Mouse (Mus musculus): ENCODE results near the gene Emid1. TPM values are rescaled to one million over a fixed set of nuclear protein-coding genes. Genes with fewer than 3 reads are reported as not detected.

The Emid1 gene
- polyA plus RNA-seq, 1 experiment from 2014 or later, result 48.7 TPM

- Histone ChIP-seq H3K27ac (replicated peaks) (no peak overlapping the region), H3K4me3 (ENCODE audit: low read depth, low read length) (no peak overlapping the region), H3K9ac (ENCODE audit: low read length) (no peak overlapping the region), H3K4me1 (replicated peaks; ENCODE audit: control insufficient read depth, insufficient read depth) (no peaks in the 10 kb centered on the region), H3K9me3 (ENCODE audit: control insufficient read depth, low read length) (no peaks in the 10 kb centered on the region), H3K36me3 (ENCODE audit: control insufficient read depth, insufficient read depth, low read length) (peaks cover 8% of the 10 kb centered on the region), H3K4me2 (replicated peaks; ENCODE audit: low read depth) (no peak overlapping the region), H3K27me3 (ENCODE audit: control insufficient read depth, insufficient read depth, low read length) (no peaks in the 10 kb centered on the region)
- ATAC-seq (ENCODE audit: low FRiP score, low TSS enrichment), result peak; percentile 30; the same call in 1 of the 2 replicates
- WGBS, result 45% methylated on average over 9 of the region's 9 CpGs
- no peak for TF ChIP-seq CTCF (IDR thresholded peaks at IDR 0.05; ENCODE audit: low read depth)
- no peak for TF ChIP-seq EP300 (optimal IDR thresholded peaks at IDR 0.05)
- DNase-seq (ENCODE audit: low spot score), result no peak
Observed at GRCm38 (mm10) chr11:5192084-5192516, 40.0 kb upstream of the Emid1 start.

- no peak overlapping the region for H3K27ac ChIP-seq (replicated peaks)
- TF ChIP-seq CTCF (IDR thresholded peaks at IDR 0.05; ENCODE audit: low read depth), result no peak
- no peak for TF ChIP-seq EP300 (optimal IDR thresholded peaks at IDR 0.05)
- WGBS, result 71% methylated on average over 9 of the region's 9 CpGs
- H3K36me3 ChIP-seq (ENCODE audit: control insufficient read depth, insufficient read depth, low read length), result peaks cover 4% of the 10 kb centered on the region
- ATAC-seq (ENCODE audit: low FRiP score, low TSS enrichment), result no peak
- H3K27me3 ChIP-seq (ENCODE audit: control insufficient read depth, insufficient read depth, low read length), result no peaks in the 10 kb centered on the region
- H3K4me3 ChIP-seq (ENCODE audit: low read depth, low read length), result no peak overlapping the region
- H3K4me1 ChIP-seq (replicated peaks; ENCODE audit: control insufficient read depth, insufficient read depth), result no peaks in the 10 kb centered on the region
- H3K4me2 ChIP-seq (replicated peaks; ENCODE audit: low read depth), result no peak overlapping the region
- H3K9ac ChIP-seq (ENCODE audit: low read length), result no peak overlapping the region
- no peaks in the 10 kb centered on the region for H3K9me3 ChIP-seq (ENCODE audit: control insufficient read depth, low read length)
- no peak for DNase-seq (ENCODE audit: low spot score)
Observed at GRCm38 (mm10) chr11:5189239-5189933, 37.3 kb upstream of the Emid1 start.

GRCm38 (mm10) chr11:5188170-5188569, 36.1 kb upstream of the Emid1 start:
- no peak overlapping the region for H3K9ac ChIP-seq (ENCODE audit: low read length)
- H3K9me3 ChIP-seq (ENCODE audit: control insufficient read depth, low read length), result no peaks in the 10 kb centered on the region
- no peaks in the 10 kb centered on the region for H3K4me1 ChIP-seq (replicated peaks; ENCODE audit: control insufficient read depth, insufficient read depth)
- no peak overlapping the region for H3K4me2 ChIP-seq (replicated peaks; ENCODE audit: low read depth)
- H3K27ac ChIP-seq (replicated peaks), result no peak overlapping the region
- no peaks in the 10 kb centered on the region for H3K27me3 ChIP-seq (ENCODE audit: control insufficient read depth, insufficient read depth, low read length)
- DNase-seq (ENCODE audit: low spot score), result no peak
- no peak overlapping the region for H3K4me3 ChIP-seq (ENCODE audit: low read depth, low read length)
- WGBS, result 83% methylated on average over 4 of the region's 4 CpGs
- no peak for ATAC-seq (ENCODE audit: low FRiP score, low TSS enrichment)
- TF ChIP-seq CTCF (IDR thresholded peaks at IDR 0.05; ENCODE audit: low read depth), result no peak
- no peak for TF ChIP-seq EP300 (optimal IDR thresholded peaks at IDR 0.05)
- peaks cover 2% of the 10 kb centered on the region; the same call in 1 of the 2 replicates for H3K36me3 ChIP-seq (ENCODE audit: control insufficient read depth, insufficient read depth, low read length)

- no peak overlapping the region for H3K4me2 ChIP-seq (replicated peaks; ENCODE audit: low read depth)
- TF ChIP-seq CTCF (IDR thresholded peaks at IDR 0.05; ENCODE audit: low read depth), result no peak
- no peak for TF ChIP-seq EP300 (optimal IDR thresholded peaks at IDR 0.05)
- H3K27ac ChIP-seq (replicated peaks), result no peak overlapping the region
- WGBS, result 77% methylated on average over 9 of the region's 9 CpGs
- H3K9me3 ChIP-seq (ENCODE audit: control insufficient read depth, low read length), result no peaks in the 10 kb centered on the region
- H3K4me3 ChIP-seq (ENCODE audit: low read depth, low read length), result no peak overlapping the region
- no peaks in the 10 kb centered on the region for H3K27me3 ChIP-seq (ENCODE audit: control insufficient read depth, insufficient read depth, low read length)
- no peak for DNase-seq (ENCODE audit: low spot score)
- H3K36me3 ChIP-seq (ENCODE audit: control insufficient read depth, insufficient read depth, low read length), result no peaks in the 10 kb centered on the region
- H3K4me1 ChIP-seq (replicated peaks; ENCODE audit: control insufficient read depth, insufficient read depth), result no peaks in the 10 kb centered on the region
- no peak for ATAC-seq (ENCODE audit: low FRiP score, low TSS enrichment)
- no peak overlapping the region for H3K9ac ChIP-seq (ENCODE audit: low read length)
Observed at GRCm38 (mm10) chr11:5184832-5185231, 32.8 kb upstream of the Emid1 start.

GRCm38 (mm10) chr11:5184250-5184649, 32.2 kb upstream of the Emid1 start:
- TF ChIP-seq EP300 (optimal IDR thresholded peaks at IDR 0.05), result no peak
- TF ChIP-seq CTCF (IDR thresholded peaks at IDR 0.05; ENCODE audit: low read depth), result no peak
- H3K27me3 ChIP-seq (ENCODE audit: control insufficient read depth, insufficient read depth, low read length), result no peaks in the 10 kb centered on the region
- no peak for DNase-seq (ENCODE audit: low spot score)
- no peaks in the 10 kb centered on the region for H3K36me3 ChIP-seq (ENCODE audit: control insufficient read depth, insufficient read depth, low read length)
- H3K4me2 ChIP-seq (replicated peaks; ENCODE audit: low read depth), result no peak overlapping the region
- no peak overlapping the region for H3K9ac ChIP-seq (ENCODE audit: low read length)
- ATAC-seq (ENCODE audit: low FRiP score, low TSS enrichment), result no peak
- H3K27ac ChIP-seq (replicated peaks), result no peak overlapping the region
- H3K4me3 ChIP-seq (ENCODE audit: low read depth, low read length), result no peak overlapping the region
- no peaks in the 10 kb centered on the region for H3K9me3 ChIP-seq (ENCODE audit: control insufficient read depth, low read length)
- WGBS, result 30% methylated on average over 9 of the region's 9 CpGs
- H3K4me1 ChIP-seq (replicated peaks; ENCODE audit: control insufficient read depth, insufficient read depth), result no peaks in the 10 kb centered on the region

GRCm38 (mm10) chr11:5182870-5183269, 30.8 kb upstream of the Emid1 start:
- Histone ChIP-seq H3K9me3 (ENCODE audit: control insufficient read depth, low read length) (no peaks in the 10 kb centered on the region), H3K27me3 (ENCODE audit: control insufficient read depth, insufficient read depth, low read length) (no peaks in the 10 kb centered on the region), H3K36me3 (ENCODE audit: control insufficient read depth, insufficient read depth, low read length) (no peaks in the 10 kb centered on the region), H3K9ac (ENCODE audit: low read length) (no peak overlapping the region), H3K4me2 (replicated peaks; ENCODE audit: low read depth) (no peak overlapping the region), H3K4me1 (replicated peaks; ENCODE audit: control insufficient read depth, insufficient read depth) (no peaks in the 10 kb centered on the region), H3K27ac (replicated peaks) (no peak overlapping the region), H3K4me3 (ENCODE audit: low read depth, low read length) (no peak overlapping the region)
- TF ChIP-seq CTCF (IDR thresholded peaks at IDR 0.05; ENCODE audit: low read depth), result no peak
- no peak for TF ChIP-seq EP300 (optimal IDR thresholded peaks at IDR 0.05)
- ATAC-seq (ENCODE audit: low FRiP score, low TSS enrichment) (no peak), DNase-seq (ENCODE audit: low spot score) (no peak)
- WGBS, result 71% methylated on average over 4 of the region's 4 CpGs
